In genomic region chr5:21171336-21171735, GRCm38 (mm10) we compare ENCODE assay signal across 9 mouse cellular contexts. TPM values are rescaled to one million over a fixed set of nuclear protein-coding genes. Genes with fewer than 3 reads are reported as not detected.
DNase-seq lines count a peak whose midpoint lies in the region; ATAC-seq lines count a peak whose summit lies in the region.
"Had no signal": no experiment of that assay in that cellular context is flagged by ENCODE, and none has a peak within 500 bp of the region (broad histone marks: within the 10 kb centered on the region; RNA-seq: fewer than 3 reads in every experiment).

No protein-coding gene starts in this region.

- intact Hi-C loops in heart, postnatal 10 days (cut with DNase I), result loop anchor here (2.0 kb wide), 1 partner anchor 27 kb away; no protein-coding TSS in a partner anchor

- no peaks in the 10 kb centered on the region for H3K4me1 ChIP-seq in heart, embryonic 14.5 days (ENCODE audit: control insufficient read depth in 2 of 2, insufficient read depth in 2 of 2, low read length in 2 of 2)
- peaks cover 52% of the 10 kb centered on the region for H3K4me1 ChIP-seq in neural tube, embryonic 13.5 days (replicated peaks)
- H3K4me1 ChIP-seq in hindbrain, embryonic 16.5 days (ENCODE audit: control insufficient read depth, insufficient read depth, low read depth, low read length), result peaks cover 41% of the 10 kb centered on the region

- DNase-seq in heart, postnatal 10 days, result no peak
- no peak for DNase-seq in neural tube, embryonic 10.5 days (ENCODE audit: extremely low spot score, low spot score)
- no peak for DNase-seq in frontal cortex, postnatal 36 days (ENCODE audit: low spot score in 2 of 2)
- DNase-seq in gastrocnemius, postnatal 25 days, result no peak
- DNase-seq in adrenal gland, adult 2 months, result no peak

- H3K27ac ChIP-seq in heart, embryonic 14.5 days (replicated peaks in 1 of 2; ENCODE audit: control insufficient read depth in 1 of 2, insufficient read depth in 1 of 2, low read depth in 2 of 2, low read length in 2 of 2), result peak overlapping the region; percentile 48 to 59; a peak in 2 of 4 replicates
- peak overlapping the region; percentile 70 for H3K27ac ChIP-seq in neural tube, embryonic 13.5 days (replicated peaks)
- peak overlapping the region; percentile 66 for H3K27ac ChIP-seq in hindbrain, embryonic 16.5 days (ENCODE audit: low read depth, low read length)

- WGBS in heart, embryonic 14.5 days, result 67% methylated on average over 6 of the region's 6 CpGs
- WGBS in neural tube, embryonic 13.5 days, result 45% methylated on average over 6 of the region's 6 CpGs
- whole genome bisulfite sequencing in hindbrain, embryonic 16.5 days, result 28% methylated on average over 6 of the region's 6 CpGs

- H3K4me3 ChIP-seq in heart, embryonic 14.5 days (ENCODE audit: control insufficient read depth in 1 of 2, insufficient read depth in 1 of 2, low read depth in 1 of 2, low read length in 2 of 2), result no peak overlapping the region
- H3K4me3 ChIP-seq in neural tube, embryonic 13.5 days, result no peak overlapping the region
- no peak overlapping the region for H3K4me3 ChIP-seq in hindbrain, embryonic 16.5 days (ENCODE audit: low read length)

- H3K27me3 ChIP-seq in heart, embryonic 14.5 days (ENCODE audit: control insufficient read depth, insufficient read depth, low read length), result no peaks in the 10 kb centered on the region
- H3K27me3 ChIP-seq in neural tube, embryonic 13.5 days, result no peaks in the 10 kb centered on the region
- H3K27me3 ChIP-seq in hindbrain, embryonic 16.5 days (replicated peaks; ENCODE audit: control insufficient read depth, insufficient read depth, low read length), result no peaks in the 10 kb centered on the region

- ATAC-seq in heart, embryonic 14.5 days (ENCODE audit: insufficient number of reproducible peaks, insufficient read depth, low FRiP score, low read depth), result no peak
- peak; percentile 32; the same call in 1 of the 2 replicates for ATAC-seq in neural tube, embryonic 13.5 days (ENCODE audit: low read depth)
- peak; percentile 43 for ATAC-seq in hindbrain, embryonic 16.5 days
- ATAC-seq: lung, postnatal 0 days had no signal

- no peaks in the 10 kb centered on the region for H3K36me3 ChIP-seq in heart, embryonic 14.5 days (ENCODE audit: control insufficient read depth, insufficient read depth, low read length)
- no peaks in the 10 kb centered on the region for H3K36me3 ChIP-seq in neural tube, embryonic 13.5 days
- H3K36me3 ChIP-seq in hindbrain, embryonic 16.5 days (ENCODE audit: control insufficient read depth, insufficient read depth, low read length), result no peaks in the 10 kb centered on the region

- H3K9me3 ChIP-seq in heart, embryonic 14.5 days (ENCODE audit: control insufficient read depth, low read length), result no peaks in the 10 kb centered on the region
- H3K9me3 ChIP-seq in neural tube, embryonic 13.5 days, result no peaks in the 10 kb centered on the region
- H3K9me3 ChIP-seq in hindbrain, embryonic 16.5 days (ENCODE audit: control insufficient read depth, low read length), result no peaks in the 10 kb centered on the region

- H3K4me2 ChIP-seq in heart, embryonic 14.5 days (ENCODE audit: low read length), result no peak overlapping the region
- no peak overlapping the region for H3K4me2 ChIP-seq in neural tube, embryonic 13.5 days
- H3K4me2 ChIP-seq in hindbrain, embryonic 16.5 days (ENCODE audit: low read length), result no peak overlapping the region; the same call in 1 of the 2 replicates

- no peak overlapping the region for H3K9ac ChIP-seq in heart, embryonic 14.5 days (ENCODE audit: low read length)
- no peak overlapping the region for H3K9ac ChIP-seq in neural tube, embryonic 13.5 days
- H3K9ac ChIP-seq in hindbrain, embryonic 16.5 days (ENCODE audit: low read depth, low read length), result peak overlapping the region; percentile 11; the same call in 1 of the 2 replicates

RNA-seq across cellular contexts. Expression of gene Gsap, which starts 14.7 kb away (rescaled TPM):
- 2.3 and 2.8 TPM in 2 replicates for polyA plus RNA-seq in heart, embryonic 14.5 days (2014; fragmentation: Nextera tagmentation; extraction: Ambion mirVana)
- total RNA-seq in heart, postnatal 10 days (2021), result 1 to 10 TPM; 4.5 to 5.9 TPM
- polyA plus RNA-seq in neural tube, embryonic 13.5 days (2015; fragmentation: Nextera tagmentation; extraction: Ambion mirVana), result 4.7 and 4.9 TPM in 2 replicates
- polyA plus RNA-seq in hindbrain, embryonic 16.5 days (2015; fragmentation: Nextera tagmentation; extraction: Ambion mirVana), result 14.6 TPM in 2 replicates
- 1 to 10 TPM; 1.4 to 1.6 TPM for total RNA-seq in gastrocnemius, postnatal 25 days (2021)
- 1 to 10 TPM; 3.9 to 5.9 TPM for total RNA-seq in adrenal gland, adult 2 months (2021)
- polyA plus RNA-seq in adrenal gland, adult 2 months (2012; rRNA removed), result 0.48 and 0.62 TPM in 2 replicates
